Mouse (Mus musculus) MEL (cell line): ENCODE data around the gene Pycard. TPM values are rescaled to one million over a fixed set of nuclear protein-coding genes. Genes with fewer than 3 reads are reported as not detected.

Experiments
- DNase-seq: peaks from one replicate; pipeline ENCODE4 v3.0.0; 2011; ENCODE audit warnings: low read depth, low spot score
- H3K27ac ChIP-seq: 2 replicates; pipeline ENCODE4 v1.5.1; 2012; ENCODE audit warnings: low read depth, mild to moderate bottlenecking, control low read depth, low read length, moderate library complexity; ENCODE audit not compliant: control insufficient read depth
- H3K27me3 ChIP-seq, 2 experiments: fragments of 150-350 bp in 1 of 2; sonication (generic) in 1 of 2; 2 replicates each; pipeline ENCODE4 v1.6.1; 2012; ENCODE audit warnings: low read length in 2 of 2, mild to moderate bottlenecking in 2 of 2, improper control_type of control experiment in 1 of 2, moderate library complexity in 1 of 2; ENCODE audit not compliant: insufficient read depth in 2 of 2, control insufficient read depth in 1 of 2
- H3K36me3 ChIP-seq, 2 experiments: 2 replicates each; pipeline ENCODE4 v1.6.1; 2012 to 2014; ENCODE audit warnings: low read length in 2 of 2, improper control_type of control experiment in 1 of 2, inconsistent platforms in 1 of 2, mild to moderate bottlenecking in 1 of 2; ENCODE audit not compliant: insufficient read depth in 2 of 2, control insufficient read depth in 1 of 2
- H3K4me1 ChIP-seq, 2 experiments: fragments of 150-350 bp in 1 of 2; sonication (generic) in 1 of 2; 2 replicates each; pipeline ENCODE4 v1.6.1; 2012; ENCODE audit warnings: low read length in 2 of 2, improper control_type of control experiment in 1 of 2, mild to moderate bottlenecking in 1 of 2; ENCODE audit not compliant: insufficient read depth in 2 of 2, control insufficient read depth in 1 of 2
- H3K4me3 ChIP-seq, 2 experiments: fragments of 150-350 bp in 1 of 2; sonication (generic) in 1 of 2; 2 replicates each; pipeline ENCODE4 v1.5.1; 2012; ENCODE audit warnings: low read depth in 2 of 2, low read length in 2 of 2, mild to moderate bottlenecking in 2 of 2, moderate library complexity in 2 of 2, control low read depth in 1 of 2, improper control_type of control experiment in 1 of 2; ENCODE audit not compliant: control insufficient read depth in 1 of 2, insufficient read depth in 1 of 2
- H3K79me2 ChIP-seq: 2 replicates; pipeline ENCODE4 v1.6.1; 2012; ENCODE audit warnings: mild to moderate bottlenecking, low read length, moderate library complexity; ENCODE audit not compliant: control insufficient read depth, poor library complexity, insufficient read depth
- H3K9ac ChIP-seq: 2 replicates; pipeline ENCODE4 v1.6.1; 2012; ENCODE audit warnings: low read depth, mild to moderate bottlenecking, control low read depth, low read length, moderate library complexity; ENCODE audit not compliant: control insufficient read depth, poor library complexity, severe bottlenecking
- H3K9me3 ChIP-seq: fragments of 150-350 bp; sonication (generic); replicated peaks from 2 replicates; pipeline ENCODE4 v1.6.1; 2012; ENCODE audit warnings: mild to moderate bottlenecking, low read length, improper control_type of control experiment, moderate library complexity; ENCODE audit not compliant: insufficient read depth
- CHD1 ChIP-seq: IDR thresholded peaks from 2 replicates; pipeline ENCODE4 v1.6.1; 2012; ENCODE audit warnings: low read depth, mild to moderate bottlenecking, inconsistent platforms, low read length, improper control_type of control experiment
- CHD2 ChIP-seq: IDR thresholded peaks from 2 replicates; pipeline ENCODE4 v1.6.1; 2011; ENCODE audit warnings: low read length, improper control_type of control experiment
- CTCF ChIP-seq, 3 experiments: IDR thresholded peaks in 2 of 3; conservative IDR thresholded peaks in 1 of 3; 2 replicates each; pipeline ENCODE4 v1.5.1; 2011 to 2012; ENCODE audit warnings: low read length in 3 of 3, low read depth in 2 of 3, mild to moderate bottlenecking in 2 of 3, improper control_type of control experiment in 1 of 3, inconsistent platforms in 1 of 3, mixed read lengths in 1 of 3, moderate library complexity in 1 of 3; ENCODE audit not compliant: control insufficient read depth in 1 of 3, insufficient read depth in 1 of 3, poor library complexity in 1 of 3, severe bottlenecking in 1 of 3
- E2F4 ChIP-seq: IDR thresholded peaks from 2 replicates; pipeline ENCODE4 v1.6.1; 2011; ENCODE audit warnings: low read depth, low read length, improper control_type of control experiment, borderline replicate concordance
- ELF1 ChIP-seq: IDR thresholded peaks from 2 replicates; pipeline ENCODE4 v1.6.1; 2014; ENCODE audit warnings: low read depth, mild to moderate bottlenecking, inconsistent platforms, low read length, improper control_type of control experiment, moderate library complexity
- ETS1 ChIP-seq: IDR thresholded peaks from 2 replicates; pipeline ENCODE4 v1.6.1; 2012; ENCODE audit warnings: low read depth, mild to moderate bottlenecking, inconsistent platforms, low read length, improper control_type of control experiment, moderate library complexity
- GATA1 ChIP-seq: IDR thresholded peaks from 2 replicates; pipeline ENCODE4 v1.6.1; 2011; ENCODE audit warnings: low read depth, low read length, improper control_type of control experiment
- JUND ChIP-seq: IDR thresholded peaks from 2 replicates; pipeline ENCODE4 v1.6.1; 2011; ENCODE audit warnings: low read depth, mild to moderate bottlenecking, improper control_type of control experiment, low read length
- MXI1 ChIP-seq: IDR thresholded peaks from 2 replicates; pipeline ENCODE4 v1.6.1; 2011; ENCODE audit warnings: mild to moderate bottlenecking, low read depth, low read length, improper control_type of control experiment
- MYC ChIP-seq: IDR thresholded peaks from 2 replicates; pipeline ENCODE4 v1.6.1; 2011; ENCODE audit warnings: low read depth, mild to moderate bottlenecking, low read length, improper control_type of control experiment, moderate library complexity
- NRF1 ChIP-seq: IDR thresholded peaks from 2 replicates; pipeline ENCODE4 v1.6.1; 2014; ENCODE audit warnings: low read depth, mild to moderate bottlenecking, inconsistent platforms, low read length, improper control_type of control experiment, moderate library complexity; ENCODE audit not compliant: poor library complexity, insufficient read depth, severe bottlenecking
- POLR2AphosphoS5 ChIP-seq: IDR thresholded peaks from 2 replicates; pipeline ENCODE4 v1.6.1; 2012; ENCODE audit warnings: low read depth, borderline replicate concordance, mild to moderate bottlenecking, inconsistent platforms, low read length, moderate library complexity, mixed read lengths
- RAD21 ChIP-seq: IDR thresholded peaks from 2 replicates; pipeline ENCODE4 v1.6.1; 2011; ENCODE audit warnings: mild to moderate bottlenecking, low read depth, low read length, improper control_type of control experiment
- RCOR1 ChIP-seq: IDR thresholded peaks from 2 replicates; pipeline ENCODE4 v1.6.1; 2012; ENCODE audit warnings: low read depth, mild to moderate bottlenecking, inconsistent platforms, low read length, improper control_type of control experiment
- SIN3A ChIP-seq: IDR thresholded peaks from 2 replicates; pipeline ENCODE4 v1.6.1; 2012; ENCODE audit warnings: low read length, improper control_type of control experiment, inconsistent platforms
- SMC3 ChIP-seq: IDR thresholded peaks from 2 replicates; pipeline ENCODE4 v1.6.1; 2011; ENCODE audit warnings: low read depth, low read length, improper control_type of control experiment
- TCF12 ChIP-seq: IDR thresholded peaks from 2 replicates; pipeline ENCODE4 v1.6.1; 2014; ENCODE audit warnings: low read depth, mild to moderate bottlenecking, inconsistent platforms, low read length, improper control_type of control experiment, moderate library complexity
- ZC3H11A ChIP-seq: IDR thresholded peaks from 2 replicates; pipeline ENCODE4 v1.6.1; 2012; ENCODE audit warnings: low read depth, mild to moderate bottlenecking, inconsistent platforms, low read length, improper control_type of control experiment
- ZNF384 ChIP-seq: IDR thresholded peaks from 2 replicates; pipeline ENCODE4 v1.6.1; 2012; ENCODE audit warnings: low read depth, mild to moderate bottlenecking, inconsistent platforms, low read length, improper control_type of control experiment
- polyA plus RNA-seq, 2 experiments: library from polyadenylated mRNA; stranded (reverse) in 1 of 2; unstranded in 1 of 2; fragments of >175 nt in 1 of 2; fragments of >200 nt in 1 of 2; gene quantifications; 2 replicates each; pipeline versions ENCODE4 v1.2.1 to v1.2.4; 2012; ENCODE audit warnings: low replicate concordance in 2 of 2, low read depth in 1 of 2; ENCODE audit not compliant: insufficient read length in 2 of 2, insufficient read depth in 1 of 2, missing spikeins in 1 of 2
- total RNA-seq: library from RNA; depleted of rRNA; stranded (reverse); fragments of 300-350 nt; gene quantifications from 2 replicates; pipeline ENCODE4 v1.2.3, GENCODE M21; 2012

The Pycard gene
- total and polyA plus RNA-seq, 3 experiments, result 0.12 to 0.24 TPM; not detected in 1

DNA sequence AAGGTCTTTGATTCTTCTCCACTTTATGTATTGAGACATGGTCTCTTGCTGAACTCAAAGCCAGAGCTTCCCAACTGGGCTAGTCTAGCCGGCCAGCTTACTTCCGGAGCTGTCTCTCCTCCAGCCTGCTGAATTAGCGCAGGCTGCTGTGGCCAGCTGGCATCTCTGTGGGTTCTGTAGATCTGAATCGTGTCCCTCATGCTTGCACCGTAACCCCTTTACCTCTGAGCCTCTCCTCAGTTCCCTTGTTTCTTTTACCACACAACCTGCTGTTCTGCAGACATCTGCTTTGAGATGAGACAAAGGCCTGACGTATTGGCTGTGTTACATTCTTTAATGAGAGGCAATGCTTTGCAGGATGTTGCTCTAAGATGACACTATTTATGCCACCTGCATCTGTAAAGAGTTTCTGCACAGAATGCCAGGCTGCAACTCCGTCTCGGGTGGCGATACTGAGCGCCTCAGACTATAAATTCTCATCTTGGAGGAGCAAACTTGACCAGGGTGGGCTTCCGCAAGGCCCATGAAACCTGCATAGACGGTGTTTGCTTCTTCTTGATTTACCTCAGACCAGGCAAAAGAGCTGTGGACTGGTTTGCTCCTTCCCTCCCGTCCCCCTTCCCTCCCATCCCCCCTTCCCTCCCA lies 18.6 kb upstream of the Pycard start:
- DNase-seq, result no peak
- Histone ChIP-seq H3K4me1 (no peaks in the 10 kb centered on the region), H3K36me3 (no peaks in the 10 kb centered on the region), H3K9me3 (no peaks in the 10 kb centered on the region), H3K9ac (no peak overlapping the region), H3K27me3 (peaks cover 3% of the 10 kb centered on the region in 2 experiments; a peak in 1 of 4 replicates), H3K79me2 (no peaks in the 10 kb centered on the region), H3K27ac (no peak overlapping the region), H3K4me3 (no peak overlapping the region)
- no peak for TF ChIP-seq ZNF384
- no peak for TF ChIP-seq CTCF (IDR thresholded peaks at IDR 0.05 in 2 of 3, conservative IDR thresholded peaks at IDR 0.05 in 1 of 3; ENCODE audit: control insufficient read depth in 1 of 3, insufficient read depth in 1 of 3, low read depth in 2 of 3, low read length in 3 of 3, poor library complexity in 1 of 3, severe bottlenecking in 1 of 3)

- Histone ChIP-seq H3K9me3 (no peaks in the 10 kb centered on the region), H3K4me1 (no peaks in the 10 kb centered on the region), H3K27me3 (peaks cover 0 to 3% of the 10 kb centered on the region in 2 experiments; a peak in 1 of 4 replicates), H3K4me3 (no peak overlapping the region), H3K27ac (no peak overlapping the region), H3K79me2 (no peaks in the 10 kb centered on the region), H3K9ac (no peak overlapping the region), H3K36me3 (no peaks in the 10 kb centered on the region)
- TF ChIP-seq CHD2 (no peak), SIN3A (no peak), ELF1 (no peak), CHD1 (no peak), JUND (no peak), MXI1 (no peak), SMC3 (no peak), POLR2AphosphoS5 (no peak), RCOR1 (no peak), TCF12 (no peak), GATA1 (no peak), CTCF (IDR thresholded peaks at IDR 0.05 in 2 of 3, conservative IDR thresholded peaks at IDR 0.05 in 1 of 3; ENCODE audit: control insufficient read depth in 1 of 3, insufficient read depth in 1 of 3, low read depth in 2 of 3, low read length in 3 of 3, poor library complexity in 1 of 3, severe bottlenecking in 1 of 3) (no peak), E2F4 (no peak), NRF1 (no peak), RAD21 (no peak), ZC3H11A (no peak), MYC (no peak), ETS1 (no peak)
- DNase-seq, result no peak
Measured at GRCm38 (mm10) chr7:128009715-128010340, 16.2 kb upstream of the Pycard start.
